Mouse (Mus musculus): ENCODE measurements at regions not wholly inside any gene's neighbourhood (a gene's known extent, or its start where the extent isn't known, plus 50 kb on each side); places are given as distances from the start of the nearest gene placed in this dataset.
"Not testable (repeated sequence)": the region's sequence is repeated elsewhere in the genome, so short reads cannot be mapped to it uniquely, and the experiment has no call there.

DNA sequence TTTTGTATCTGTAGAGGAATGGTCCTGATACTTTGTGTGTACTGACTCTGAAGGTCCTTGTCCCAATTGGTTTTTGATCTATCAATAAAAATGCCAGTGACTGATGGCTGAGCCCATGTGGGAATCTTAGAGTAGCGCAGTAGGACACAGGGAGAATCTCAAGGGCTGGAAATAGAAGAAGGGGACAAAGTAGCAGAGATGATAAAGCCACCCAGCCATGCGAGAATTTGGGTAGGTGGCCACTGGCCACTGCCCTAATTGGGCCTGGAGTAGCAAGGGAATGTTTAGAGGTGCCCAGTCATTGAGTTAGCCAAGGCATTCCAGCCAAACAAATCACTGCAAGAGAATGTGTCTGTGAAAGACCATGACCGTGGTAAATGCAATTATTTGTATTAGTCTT lies 414.8 kb upstream of the Ercc4 start:
- WGBS = 83% methylated on average over 3 of the region's 3 CpGs
- ATAC-seq (ENCODE audit: low FRiP score) (no peak), DNase-seq (ENCODE audit: low spot score) (no peak)
- H3K27ac ChIP-seq = no peak overlapping the region
- H3K9ac ChIP-seq = no peak overlapping the region
- no peaks in the 10 kb centered on the region for H3K36me3 ChIP-seq (replicated peaks; ENCODE audit: control insufficient read depth, insufficient read depth)
- H3K4me1 ChIP-seq (replicated peaks; ENCODE audit: control insufficient read depth, insufficient read depth, low read length) = peaks cover under 1% of the 10 kb centered on the region; the same call in 1 of the 2 replicates
- H3K27me3 ChIP-seq (ENCODE audit: control insufficient read depth, insufficient read depth, low read length) = no peaks in the 10 kb centered on the region
- H3K9me3 ChIP-seq (ENCODE audit: control insufficient read depth, low read length) = no peaks in the 10 kb centered on the region
- H3K4me3 ChIP-seq (replicated peaks; ENCODE audit: low read length) = no peak overlapping the region
- H3K4me2 ChIP-seq (replicated peaks) = no peak overlapping the region

GRCm38 (mm10) chr16:12696939-12697621 lies 412.4 kb upstream of the Ercc4 start:
- no peak overlapping the region for H3K4me3 ChIP-seq (replicated peaks; ENCODE audit: low read length)
- no peak overlapping the region for H3K9ac ChIP-seq
- no peaks in the 10 kb centered on the region for H3K36me3 ChIP-seq (replicated peaks; ENCODE audit: control insufficient read depth, insufficient read depth)
- no peak for ATAC-seq (ENCODE audit: low FRiP score)
- no peak overlapping the region for H3K4me2 ChIP-seq (replicated peaks)
- H3K27me3 ChIP-seq (ENCODE audit: control insufficient read depth, insufficient read depth, low read length) = no peaks in the 10 kb centered on the region
- WGBS = 93% methylated on average over 10 of the region's 10 CpGs
- H3K27ac ChIP-seq = no peak overlapping the region
- DNase-seq (ENCODE audit: low spot score) = no peak
- H3K9me3 ChIP-seq (ENCODE audit: control insufficient read depth, low read length) = no peaks in the 10 kb centered on the region
- H3K4me1 ChIP-seq (replicated peaks; ENCODE audit: control insufficient read depth, insufficient read depth, low read length) = peaks cover 6% of the 10 kb centered on the region; the same call in 1 of the 2 replicates

DNA sequence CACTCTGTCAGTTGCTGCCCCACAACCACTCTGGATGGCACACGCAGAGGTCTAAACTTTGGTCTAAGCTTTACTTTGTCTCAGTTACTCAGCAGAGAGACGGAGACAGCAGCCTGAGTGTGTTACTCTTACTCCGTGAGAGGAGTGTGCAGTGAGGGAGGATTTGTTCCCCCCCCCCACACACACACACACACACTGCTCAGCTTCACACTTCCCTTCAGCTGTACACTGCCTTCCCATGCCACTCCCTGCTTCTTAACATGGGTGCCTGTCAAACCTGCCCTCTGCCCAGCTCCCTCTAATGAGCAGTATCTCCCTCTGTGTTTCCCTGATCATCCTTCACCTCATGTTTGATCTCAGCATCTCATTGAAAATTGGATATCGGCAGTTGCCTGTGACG lies 409.9 kb upstream of the Ercc4 start:
- 64% methylated on average over 5 of the region's 5 CpGs for WGBS
- DNase-seq (ENCODE audit: low spot score) = no peak
- ATAC-seq (ENCODE audit: low FRiP score) = no peak

GRCm38 (mm10) chr16:12700088-12700487 lies 409.4 kb upstream of the Ercc4 start:
- H3K27ac ChIP-seq = no peak overlapping the region
- H3K9me3 ChIP-seq (ENCODE audit: control insufficient read depth, low read length) = no peaks in the 10 kb centered on the region
- H3K36me3 ChIP-seq (replicated peaks; ENCODE audit: control insufficient read depth, insufficient read depth) = no peaks in the 10 kb centered on the region
- H3K4me1 ChIP-seq (replicated peaks; ENCODE audit: control insufficient read depth, insufficient read depth, low read length) = peaks cover 6% of the 10 kb centered on the region; the same call in 1 of the 2 replicates
- no peak overlapping the region for H3K9ac ChIP-seq
- WGBS = 83% methylated on average over 10 of the region's 10 CpGs
- no peak for ATAC-seq (ENCODE audit: low FRiP score)
- no peaks in the 10 kb centered on the region for H3K27me3 ChIP-seq (ENCODE audit: control insufficient read depth, insufficient read depth, low read length)
- H3K4me3 ChIP-seq (replicated peaks; ENCODE audit: low read length) = no peak overlapping the region
- no peak for DNase-seq (ENCODE audit: low spot score)
- H3K4me2 ChIP-seq (replicated peaks) = no peak overlapping the region

More for the DNA sequence above, 409.9 kb upstream of the Ercc4 start:
- Histone ChIP-seq H3K9ac (no peak overlapping the region), H3K27ac (no peak overlapping the region), H3K4me3 (replicated peaks; ENCODE audit: low read length) (no peak overlapping the region), H3K27me3 (ENCODE audit: control insufficient read depth, insufficient read depth, low read length) (no peaks in the 10 kb centered on the region), H3K4me2 (replicated peaks) (no peak overlapping the region), H3K9me3 (ENCODE audit: control insufficient read depth, low read length) (no peaks in the 10 kb centered on the region), H3K4me1 (replicated peaks; ENCODE audit: control insufficient read depth, insufficient read depth, low read length) (peaks cover 6% of the 10 kb centered on the region; the same call in 1 of the 2 replicates), H3K36me3 (replicated peaks; ENCODE audit: control insufficient read depth, insufficient read depth) (no peaks in the 10 kb centered on the region)

- no peak overlapping the region for H3K27ac ChIP-seq
- H3K4me2 ChIP-seq (replicated peaks) = no peak overlapping the region
Observed at GRCm38 (mm10) chr16:12703818-12704590, 405.5 kb upstream of the Ercc4 start.

DNA sequence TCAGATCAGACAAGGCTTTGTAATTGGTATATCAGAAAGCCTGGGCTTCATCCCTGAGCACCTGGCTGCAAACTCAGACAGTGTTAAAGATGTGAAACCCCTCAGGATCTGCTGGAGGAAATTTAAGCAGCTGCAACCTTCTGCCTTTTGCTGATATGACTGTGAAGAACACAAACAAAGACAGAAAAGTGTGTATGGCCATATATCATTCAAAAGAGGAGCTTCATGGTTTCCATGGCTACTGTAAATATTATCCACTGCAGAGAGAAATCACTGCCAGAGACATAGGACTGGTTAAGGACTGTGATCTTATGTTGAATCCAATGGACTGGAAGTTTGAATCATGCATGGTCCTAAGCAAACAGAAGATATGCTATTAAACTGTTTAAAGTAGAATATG lies 402.6 kb upstream of the Ercc4 start:
- Histone ChIP-seq H3K27me3 (ENCODE audit: control insufficient read depth, insufficient read depth, low read length) (no peaks in the 10 kb centered on the region), H3K4me3 (replicated peaks; ENCODE audit: low read length) (no peak overlapping the region), H3K36me3 (replicated peaks; ENCODE audit: control insufficient read depth, insufficient read depth) (no peaks in the 10 kb centered on the region), H3K9me3 (ENCODE audit: control insufficient read depth, low read length) (no peaks in the 10 kb centered on the region), H3K9ac (no peak overlapping the region), H3K27ac (no peak overlapping the region), H3K4me1 (replicated peaks; ENCODE audit: control insufficient read depth, insufficient read depth, low read length) (no peaks in the 10 kb centered on the region), H3K4me2 (replicated peaks) (no peak overlapping the region)
- ATAC-seq (ENCODE audit: low FRiP score) (no peak), DNase-seq (ENCODE audit: low spot score) (no peak)

More at GRCm38 (mm10) chr16:12703818-12704590, 405.5 kb upstream of the Ercc4 start:
- no peaks in the 10 kb centered on the region for H3K36me3 ChIP-seq (replicated peaks; ENCODE audit: control insufficient read depth, insufficient read depth)
- no peak for ATAC-seq (ENCODE audit: low FRiP score)
- H3K27me3 ChIP-seq (ENCODE audit: control insufficient read depth, insufficient read depth, low read length) = no peaks in the 10 kb centered on the region
- H3K9ac ChIP-seq = no peak overlapping the region
- DNase-seq (ENCODE audit: low spot score) = no peak
- 93% methylated on average over 9 of the region's 9 CpGs for WGBS
- H3K4me3 ChIP-seq (replicated peaks; ENCODE audit: low read length) = no peak overlapping the region
- H3K9me3 ChIP-seq (ENCODE audit: control insufficient read depth, low read length) = no peaks in the 10 kb centered on the region
- H3K4me1 ChIP-seq (replicated peaks; ENCODE audit: control insufficient read depth, insufficient read depth, low read length) = peaks cover 6% of the 10 kb centered on the region; the same call in 1 of the 2 replicates

DNA sequence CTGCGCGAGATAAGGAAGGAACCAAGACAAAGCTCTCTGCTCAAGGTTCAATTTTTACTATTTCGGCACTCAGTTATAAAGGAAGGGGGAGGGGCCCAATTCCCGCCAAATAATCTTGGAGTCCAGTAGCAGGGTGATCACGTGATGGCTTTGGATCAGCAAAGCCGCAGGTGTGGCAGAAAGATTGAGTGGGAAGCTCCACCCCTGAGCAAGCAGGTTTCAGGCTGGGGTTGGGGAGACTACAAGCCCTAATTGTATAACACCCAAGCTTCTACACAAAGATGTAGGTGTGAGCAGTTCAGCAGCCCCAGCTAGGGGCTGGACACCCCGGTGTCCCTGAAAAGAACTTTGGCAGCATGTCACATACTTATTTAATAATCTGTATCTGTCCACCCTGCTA lies 388.1 kb upstream of the Ercc4 start:
- ATAC-seq (ENCODE audit: low FRiP score); H3K9me3 ChIP-seq (ENCODE audit: control insufficient read depth, low read length); H3K4me2 ChIP-seq (replicated peaks); H3K36me3 ChIP-seq (replicated peaks; ENCODE audit: control insufficient read depth, insufficient read depth); H3K9ac ChIP-seq; DNase-seq (ENCODE audit: low spot score); H3K4me3 ChIP-seq (replicated peaks; ENCODE audit: low read length); H3K27ac ChIP-seq; H3K4me1 ChIP-seq (replicated peaks; ENCODE audit: control insufficient read depth, insufficient read depth, low read length); H3K27me3 ChIP-seq (ENCODE audit: control insufficient read depth, insufficient read depth, low read length): not testable (repeated sequence)
- WGBS = 86% methylated on average over 6 of the region's 7 CpGs

DNA sequence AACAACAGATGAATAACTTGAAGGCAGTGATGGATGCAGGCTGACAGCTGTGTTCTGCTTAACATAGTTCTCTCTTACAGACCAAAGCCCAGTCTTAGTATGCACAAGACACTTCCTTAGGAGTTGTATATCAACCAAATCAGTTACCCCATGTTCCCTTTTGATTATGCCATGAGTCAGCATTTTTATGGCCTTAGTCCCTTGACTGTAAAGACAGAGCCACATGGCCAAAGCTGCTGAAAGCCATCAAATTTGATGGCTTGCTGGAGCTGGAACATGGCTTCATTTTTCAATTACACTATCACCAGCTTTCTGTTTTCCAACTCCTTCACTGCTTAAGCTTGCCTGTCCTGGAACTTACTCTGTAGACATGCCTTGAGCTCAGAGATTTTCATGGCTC lies 383.4 kb upstream of the Ercc4 start:
- no peak for ATAC-seq (ENCODE audit: low FRiP score)
- Histone ChIP-seq H3K9ac (no peak overlapping the region), H3K9me3 (ENCODE audit: control insufficient read depth, low read length) (no peaks in the 10 kb centered on the region), H3K4me3 (replicated peaks; ENCODE audit: low read length) (no peak overlapping the region), H3K27me3 (ENCODE audit: control insufficient read depth, insufficient read depth, low read length) (no peaks in the 10 kb centered on the region), H3K27ac (no peak overlapping the region), H3K4me2 (replicated peaks) (no peak overlapping the region), H3K36me3 (replicated peaks; ENCODE audit: control insufficient read depth, insufficient read depth) (no peaks in the 10 kb centered on the region), H3K4me1 (replicated peaks; ENCODE audit: control insufficient read depth, insufficient read depth, low read length) (no peaks in the 10 kb centered on the region)
- DNase-seq (ENCODE audit: low spot score) = no peak

GRCm38 (mm10) chr16:12730167-12730730 lies 379.2 kb upstream of the Ercc4 start:
- H3K4me3 ChIP-seq (replicated peaks; ENCODE audit: low read length); H3K9ac ChIP-seq; H3K27ac ChIP-seq; H3K4me2 ChIP-seq (replicated peaks); H3K36me3 ChIP-seq (replicated peaks; ENCODE audit: control insufficient read depth, insufficient read depth); H3K9me3 ChIP-seq (ENCODE audit: control insufficient read depth, low read length); H3K4me1 ChIP-seq (replicated peaks; ENCODE audit: control insufficient read depth, insufficient read depth, low read length); H3K27me3 ChIP-seq (ENCODE audit: control insufficient read depth, insufficient read depth, low read length); DNase-seq (ENCODE audit: low spot score); ATAC-seq (ENCODE audit: low FRiP score): not testable (repeated sequence)
- WGBS = 86% methylated on average over 2 of the region's 2 CpGs
